In genomic region chr3:89961436-89961835, GRCm38 (mm10) we compare ENCODE assay signal across 7 mouse cellular contexts. TPM values are rescaled to one million over a fixed set of nuclear protein-coding genes. Genes with fewer than 3 reads are reported as not detected.
DNase-seq lines count a peak whose midpoint lies in the region; ATAC-seq and TF ChIP-seq lines count a peak whose summit lies in the region.

No protein-coding gene starts in this region.

- H3K27ac ChIP-seq in spleen, adult 2 months (ENCODE audit: insufficient read depth, low read length) = peak overlapping the region; percentile 86
- H3K27ac ChIP-seq in forebrain, embryonic 13.5 days = peak overlapping the region; percentile 51
- H3K27ac ChIP-seq in limb, embryonic 13.5 days = no peak overlapping the region
- H3K27ac ChIP-seq in stomach, embryonic 15.5 days = peak overlapping the region; percentile 96

- H3K4me1 ChIP-seq in spleen, adult 2 months (ENCODE audit: control insufficient read depth, insufficient read depth, insufficient read length) = peaks cover 32% of the 10 kb centered on the region
- peaks cover 59% of the 10 kb centered on the region for H3K4me1 ChIP-seq in forebrain, embryonic 13.5 days
- H3K4me1 ChIP-seq in limb, embryonic 13.5 days = peaks cover 43% of the 10 kb centered on the region
- peaks cover 35% of the 10 kb centered on the region for H3K4me1 ChIP-seq in stomach, embryonic 15.5 days

- no peak for DNase-seq in spleen, adult 2 months (ENCODE audit: low read depth in 1 of 2, low spot score in 2 of 2)
- DNase-seq in spleen, postnatal 4 days (ENCODE audit: low spot score in 2 of 2) = no peak
- DNase-seq in layer of hippocampus, adult 9-10 months (ENCODE audit: low spot score) = no peak
- DNase-seq in right cerebral cortex, postnatal 36 days (ENCODE audit: low spot score in 2 of 2) = no peak

- H3K36me3 ChIP-seq in spleen, adult 2 months (ENCODE audit: control insufficient read depth, insufficient read depth, low read length) = peaks cover 8% of the 10 kb centered on the region; the same call in 1 of the 2 replicates
- peaks cover 32% of the 10 kb centered on the region for H3K36me3 ChIP-seq in forebrain, embryonic 13.5 days (ENCODE audit: poor library complexity, severe bottlenecking)
- peaks cover 41% of the 10 kb centered on the region for H3K36me3 ChIP-seq in limb, embryonic 13.5 days
- peaks cover 22% of the 10 kb centered on the region for H3K36me3 ChIP-seq in stomach, embryonic 15.5 days

- peak overlapping the region; percentile 92 for H3K9ac ChIP-seq in forebrain, embryonic 13.5 days
- peak overlapping the region; percentile 96 for H3K9ac ChIP-seq in limb, embryonic 13.5 days
- H3K9ac ChIP-seq in stomach, embryonic 15.5 days = no peak overlapping the region

- H3K9me3 ChIP-seq in forebrain, embryonic 13.5 days (replicated peaks) = no peaks in the 10 kb centered on the region
- H3K9me3 ChIP-seq in limb, embryonic 13.5 days = no peaks in the 10 kb centered on the region
- H3K9me3 ChIP-seq in stomach, embryonic 15.5 days = no peaks in the 10 kb centered on the region

- no peaks in the 10 kb centered on the region for H3K27me3 ChIP-seq in spleen, adult 2 months (ENCODE audit: control insufficient read depth, insufficient read depth, low read length)
- no peaks in the 10 kb centered on the region for H3K27me3 ChIP-seq in forebrain, embryonic 13.5 days
- no peaks in the 10 kb centered on the region for H3K27me3 ChIP-seq in limb, embryonic 13.5 days
- H3K27me3 ChIP-seq in stomach, embryonic 15.5 days (replicated peaks) = no peaks in the 10 kb centered on the region

- H3K4me2 ChIP-seq in forebrain, embryonic 13.5 days = peak overlapping the region; percentile 98
- peak overlapping the region; percentile 87 for H3K4me2 ChIP-seq in limb, embryonic 13.5 days (replicated peaks)
- peak overlapping the region; percentile 98 for H3K4me2 ChIP-seq in stomach, embryonic 15.5 days

- no peak for ATAC-seq in forebrain, embryonic 13.5 days
- ATAC-seq in limb, embryonic 13.5 days (ENCODE audit: low FRiP score, low read depth) = no peak
- no peak for ATAC-seq in stomach, embryonic 15.5 days (ENCODE audit: insufficient read depth, low FRiP score, low read depth)

- no peak for TF ChIP-seq CTCF in spleen, adult 2 months (IDR thresholded peaks at IDR 0.05; ENCODE audit: extremely low read depth, insufficient read depth, insufficient read length, insufficient replicate concordance)

- whole genome bisulfite sequencing in spleen, adult 2 months = 4% methylated on average over 4 of the region's 4 CpGs
- WGBS in forebrain, embryonic 13.5 days = 63% methylated on average over 4 of the region's 4 CpGs
- 56% methylated on average over 4 of the region's 4 CpGs for WGBS in limb, embryonic 13.5 days
- 49% methylated on average over 4 of the region's 4 CpGs for WGBS in stomach, embryonic 15.5 days

- TF ChIP-seq POLR2A in spleen, adult 2 months (IDR thresholded peaks at IDR 0.05; ENCODE audit: low read depth, low read length) = no peak

- peak overlapping the region; percentile 10; the same call in 1 of the 2 replicates for H3K4me3 ChIP-seq in spleen, adult 2 months (ENCODE audit: extremely low read depth, insufficient read depth, insufficient read length)
- H3K4me3 ChIP-seq in forebrain, embryonic 13.5 days = peak overlapping the region; percentile 82
- peak overlapping the region; percentile 96 for H3K4me3 ChIP-seq in limb, embryonic 13.5 days
- H3K4me3 ChIP-seq in stomach, embryonic 15.5 days (replicated peaks) = peak overlapping the region; percentile 75

RNA-seq across cellular contexts. Expression of gene Atp8b2, which starts 1.9 kb away (rescaled TPM):
- polyA plus RNA-seq in spleen, adult 2 months (2012; rRNA removed) = 49.3 and 66.0 TPM in 2 replicates
- polyA plus RNA-seq in forebrain, embryonic 13.5 days (2015; fragmentation: Nextera tagmentation; extraction: Ambion mirVana) = 10.2 and 11.3 TPM in 2 replicates
- polyA plus RNA-seq in limb, embryonic 13.5 days (2015; fragmentation: Nextera tagmentation; extraction: Ambion mirVana) = 15.2 and 17.7 TPM in 2 replicates
- polyA plus RNA-seq in stomach, embryonic 15.5 days (2015; fragmentation: Nextera tagmentation; extraction: Ambion mirVana) = 12.7 and 13.4 TPM in 2 replicates

RNA-seq across cellular contexts. Expression of gene Hax1, which starts 37.1 kb away (rescaled TPM):
- polyA plus RNA-seq in spleen, adult 2 months (2012; rRNA removed) = 25.1 and 28.1 TPM in 2 replicates
- polyA plus RNA-seq in forebrain, embryonic 13.5 days (2015; fragmentation: Nextera tagmentation; extraction: Ambion mirVana) = 162 and 167 TPM in 2 replicates
- polyA plus RNA-seq in limb, embryonic 13.5 days (2015; fragmentation: Nextera tagmentation; extraction: Ambion mirVana) = 157 and 174 TPM in 2 replicates
- 122 and 135 TPM in 2 replicates for polyA plus RNA-seq in stomach, embryonic 15.5 days (2015; fragmentation: Nextera tagmentation; extraction: Ambion mirVana)

RNA-seq across cellular contexts. Expression of gene Il6ra, which starts 48.4 kb away (rescaled TPM):
- polyA plus RNA-seq in spleen, adult 2 months (2012; rRNA removed) = 21.4 and 25.6 TPM in 2 replicates
- 0.25 and 0.36 TPM in 2 replicates for polyA plus RNA-seq in forebrain, embryonic 13.5 days (2015; fragmentation: Nextera tagmentation; extraction: Ambion mirVana)
- polyA plus RNA-seq in limb, embryonic 13.5 days (2015; fragmentation: Nextera tagmentation; extraction: Ambion mirVana) = 0.96 and 1.2 TPM in 2 replicates
- 3.2 TPM in 2 replicates for polyA plus RNA-seq in stomach, embryonic 15.5 days (2015; fragmentation: Nextera tagmentation; extraction: Ambion mirVana)

Comparison
In these comparisons a context has a peak if more than half of its experiments do, and no peak if none do; other contexts are left out.
1. H3K4me3 ChIP-seq: peak in every context shown above with its lines; median percentile 96 in limb, embryonic 13.5 days; 82 in forebrain, embryonic 13.5 days; 75 in stomach, embryonic 15.5 days; 10 in spleen, adult 2 months.